Mouse (Mus musculus): ENCODE results near the gene Tex47.

The Tex47 gene

DNA sequence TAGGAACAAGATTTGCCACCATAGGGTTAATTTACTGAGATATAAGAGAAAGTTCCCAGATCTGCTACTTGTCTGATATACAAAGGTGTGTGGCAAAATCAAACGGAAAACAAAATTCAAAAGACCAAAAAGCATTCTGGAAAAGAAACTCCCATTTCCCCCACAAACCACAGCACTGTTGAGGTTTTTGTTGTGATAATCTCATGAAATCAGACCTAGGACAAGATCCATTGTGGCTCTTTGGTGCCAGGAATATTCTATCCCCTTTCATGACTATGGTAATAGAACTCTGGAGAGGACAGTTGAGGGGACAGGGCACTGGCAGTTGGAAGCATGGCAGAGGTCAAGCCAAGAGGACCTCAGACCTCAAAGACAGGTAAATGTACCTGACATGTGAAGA is at the start of gene Tex47:
Gene Tex47, plus strand, starts transcription at position 301 of the 400 bp plus-strand sequence.
- POLR2A ChIA-PET: no interaction called here
- CTCF ChIA-PET: no interaction called here

DNA sequence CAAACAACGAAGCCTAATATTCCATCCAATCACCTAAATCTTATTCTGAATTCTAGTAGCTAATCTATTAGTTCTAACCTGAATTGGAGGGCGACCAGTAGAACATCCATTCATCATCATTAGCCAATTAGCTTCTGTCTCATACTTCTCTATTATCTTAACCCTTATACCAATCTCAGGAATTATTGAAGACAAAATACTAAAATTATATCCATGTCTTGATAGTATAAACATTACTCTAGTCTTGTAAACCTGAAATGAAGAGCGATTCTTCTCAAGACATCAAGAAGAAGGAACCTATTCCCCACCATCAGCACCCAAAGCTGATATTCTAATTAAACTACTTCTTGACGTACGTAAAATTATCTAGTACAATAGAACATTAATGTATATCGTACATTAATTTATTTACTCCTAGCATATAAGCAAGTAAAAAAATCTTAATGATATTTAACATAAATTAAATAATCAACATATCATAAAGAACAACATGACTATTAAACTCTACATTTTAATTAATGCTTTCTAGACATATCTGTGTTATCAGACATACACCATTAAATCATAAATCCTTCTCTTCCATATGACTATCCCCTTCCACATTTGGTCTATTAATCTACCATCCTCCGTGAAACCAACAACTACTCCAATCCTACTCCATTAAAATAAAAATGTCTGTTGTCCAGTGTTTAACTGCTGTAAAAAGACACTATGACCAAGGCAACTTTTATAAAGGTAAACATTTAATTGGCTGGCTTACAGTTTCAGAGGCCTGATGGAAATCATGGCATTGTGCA is 27.1 kb upstream of the Tex47 start:
- ChIA-PET CTCF (interaction anchor here in 1 of 4 experiments (0.5 kb wide), 1 partner anchor 1521 kb away, joined by 3 read pairs; no protein-coding TSS in a partner anchor), POLR2A (no interaction called here)

DNA sequence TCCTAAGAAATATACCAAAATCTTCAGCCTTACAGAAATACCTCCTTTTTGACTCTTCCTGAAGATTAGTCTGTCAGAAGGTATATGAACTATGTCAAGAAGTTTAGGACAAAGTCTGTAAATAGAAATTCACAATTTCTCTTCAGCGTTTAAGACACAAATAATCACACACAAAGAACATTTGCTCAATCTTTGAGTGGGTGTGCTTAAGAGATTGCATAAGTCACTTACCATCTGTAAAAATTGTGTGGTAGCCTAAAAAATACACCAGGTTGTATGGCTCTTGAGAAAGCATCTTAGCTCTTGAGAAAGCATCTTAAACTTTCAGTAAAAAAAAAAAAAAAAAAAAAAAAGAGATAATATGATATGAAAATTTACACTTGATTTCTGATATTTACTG is 19.6 kb upstream of the Tex47 start:
- POLR2A ChIA-PET: no interaction called here
- CTCF ChIA-PET: no interaction called here

DNA sequence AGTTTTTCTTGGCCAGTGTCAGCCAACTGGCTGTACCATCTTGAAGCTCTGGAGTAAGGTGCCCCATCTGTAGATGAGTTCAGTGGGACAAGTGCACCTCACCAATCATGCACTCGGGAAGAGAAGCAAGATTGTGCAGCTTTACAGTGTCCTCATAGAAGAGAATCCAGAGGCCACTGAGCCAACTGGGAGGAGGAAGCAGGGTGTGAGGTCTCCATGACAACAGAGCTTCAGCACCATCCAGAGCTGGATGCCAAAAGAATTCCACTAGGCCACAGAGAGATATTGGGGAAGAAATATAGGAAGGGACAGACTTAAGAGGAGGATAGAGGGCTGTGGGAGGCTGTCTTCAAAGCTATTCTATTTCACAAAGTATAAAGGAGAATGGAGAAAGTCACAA is 950 bp upstream of the Tex47 start:
- POLR2A ChIA-PET: no interaction called here
- CTCF ChIA-PET: no interaction called here

DNA sequence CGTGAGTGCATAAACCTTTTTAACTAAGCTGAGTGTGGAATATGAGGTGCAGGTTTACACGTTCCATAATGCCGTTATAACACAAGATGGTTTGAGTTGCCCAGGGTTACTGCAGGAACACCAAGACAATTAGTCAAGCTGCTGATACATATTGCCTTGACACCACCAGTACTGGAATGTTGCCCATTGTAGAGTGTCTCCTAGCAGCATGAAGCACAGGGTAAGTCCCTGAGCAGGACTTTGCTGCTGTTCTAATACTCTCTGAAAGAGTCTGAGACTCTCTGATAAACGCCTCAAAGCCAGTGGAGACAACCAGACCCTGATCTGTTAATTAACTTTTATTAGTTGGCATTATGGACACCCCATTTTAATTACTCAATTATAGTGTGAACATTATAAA is 21.7 kb downstream of the Tex47 start:
- CTCF ChIA-PET: no interaction called here

DNA sequence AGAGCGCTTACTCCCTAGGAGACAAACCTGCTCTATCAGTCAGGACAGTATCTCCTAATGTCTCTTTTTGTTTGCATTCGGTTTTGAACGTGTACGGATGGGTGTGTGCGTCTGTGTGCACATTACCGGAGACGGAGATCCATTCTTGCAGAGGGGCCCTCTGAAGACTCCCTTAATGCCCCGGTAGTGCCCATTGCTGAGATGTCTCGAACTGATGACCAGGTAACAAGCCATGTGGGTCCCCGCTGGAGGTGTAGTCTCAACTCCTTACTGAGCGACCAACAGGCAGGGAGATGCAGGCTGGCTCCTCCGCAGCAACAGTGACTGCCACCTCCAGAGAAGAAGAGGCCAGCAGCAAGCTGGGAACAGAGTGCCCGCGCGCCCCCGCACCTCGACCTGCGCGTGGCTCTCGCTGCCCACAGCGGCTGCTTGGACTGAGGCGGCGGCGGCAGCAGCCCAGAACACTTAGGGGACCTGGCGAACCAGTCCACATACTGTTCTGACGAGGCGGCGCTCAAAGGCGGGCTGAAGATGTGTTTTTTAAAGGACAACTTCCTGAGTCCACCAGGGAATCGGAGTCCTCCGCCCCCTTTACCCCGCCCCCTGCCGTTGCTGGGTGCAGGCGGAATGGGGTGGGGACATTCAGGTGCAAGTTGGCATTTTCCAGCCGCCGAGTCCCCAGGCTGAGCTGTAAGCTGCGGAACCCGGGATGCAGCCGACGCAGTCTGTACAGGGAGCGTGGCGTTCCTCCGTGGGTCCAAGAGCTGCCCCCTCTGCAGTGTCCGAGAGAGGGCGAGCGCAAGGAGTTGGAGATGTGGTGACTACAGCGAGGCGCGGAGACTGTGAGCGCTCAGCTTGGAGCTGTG is 40.5 kb downstream of the Tex47 start, which contains the start of gene Zfp804b:
Gene Zfp804b, minus strand, starts transcription at position 612 of the 866 bp plus-strand sequence.
- CTCF ChIA-PET: interaction anchor here in 1 of 4 experiments (0.6 kb wide), 1 partner anchor 8 kb away, joined by 3 read pairs; no protein-coding TSS in a partner anchor
- POLR2A ChIA-PET: interaction anchor here in 2 of 4 experiments (0.5 to 2.0 kb wide), 2 partner anchors 13 to 20 kb away, joined by 6 read pairs; no protein-coding TSS in a partner anchor

More for the DNA sequence above, 21.7 kb downstream of the Tex47 start:
- POLR2A ChIA-PET: no interaction called here

DNA sequence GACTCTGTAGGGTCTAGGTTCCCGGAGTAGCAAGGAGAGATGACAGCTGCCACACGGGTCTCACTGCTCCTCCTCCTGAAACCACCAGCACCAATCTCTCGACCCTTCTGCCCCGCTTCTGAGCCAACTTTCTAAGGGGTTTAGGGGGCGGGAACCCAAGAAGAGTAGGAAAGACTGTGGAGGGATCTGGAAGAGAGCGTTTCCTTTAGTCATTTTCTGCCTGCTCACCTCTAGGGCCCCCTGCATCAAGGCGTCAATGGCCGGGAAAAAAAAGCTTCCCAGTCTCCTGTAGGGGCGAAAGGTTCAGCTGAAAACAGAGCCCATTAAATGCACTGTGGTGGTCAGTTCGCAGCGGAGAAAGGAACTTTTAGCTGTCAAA is 41.1 kb downstream of the Tex47 start:
- POLR2A ChIA-PET: interaction anchor here in 2 of 4 experiments (0.5 to 2.0 kb wide), 2 partner anchors 13 to 19 kb away, joined by 6 read pairs; no protein-coding TSS in a partner anchor
- CTCF ChIA-PET: interaction anchor here in 1 of 4 experiments (0.6 kb wide), 2 partner anchors 9 to 1751 kb away, joined by 3 read pairs; no protein-coding TSS in a partner anchor

Data from embryonic stem cell, embryonic (primary cell).